15 mouse cellular contexts compared by ENCODE assay signal in genomic region chr9:105214434-105214833, GRCm38 (mm10).
DNase-seq lines count a peak whose midpoint lies in the region; ATAC-seq and TF ChIP-seq lines count a peak whose summit lies in the region.
"Had no signal": no experiment of that assay in that cellular context is flagged by ENCODE, and none has a peak within 500 bp of the region (broad histone marks: within the 10 kb centered on the region; RNA-seq: fewer than 3 reads in every experiment).

No protein-coding gene starts in this region.

- intact Hi-C loops in left cerebral cortex, postnatal 4 days (cut with DNase I), result no loop called here

- no peaks in the 10 kb centered on the region for H3K4me1 ChIP-seq in hindbrain, embryonic 11.5 days (replicated peaks; ENCODE audit: control insufficient read depth, insufficient read depth, low read length)
- no peaks in the 10 kb centered on the region for H3K4me1 ChIP-seq in hindbrain, embryonic 12.5 days
- no peaks in the 10 kb centered on the region for H3K4me1 ChIP-seq in midbrain, postnatal 0 days (ENCODE audit: insufficient read depth, low read length)
- H3K4me1 ChIP-seq in midbrain, embryonic 10.5 days, result no peaks in the 10 kb centered on the region
- H3K4me1 ChIP-seq in embryonic fibroblast, embryonic 13.5 days (ENCODE audit: control insufficient read depth, insufficient read depth, low read length), result no peaks in the 10 kb centered on the region
- H3K4me1 ChIP-seq: liver, embryonic 13.5 days; neural tube, embryonic 12.5 days had no signal

- H3K9ac ChIP-seq in hindbrain, embryonic 11.5 days (ENCODE audit: low read depth, low read length), result no peak overlapping the region
- H3K9ac ChIP-seq in hindbrain, embryonic 12.5 days, result no peak overlapping the region
- no peak overlapping the region for H3K9ac ChIP-seq in midbrain, postnatal 0 days (replicated peaks; ENCODE audit: low read length, poor library complexity, severe bottlenecking)
- H3K9ac ChIP-seq: liver, embryonic 13.5 days; neural tube, embryonic 12.5 days had no signal

- TF ChIP-seq POLR2A in embryonic fibroblast, embryonic 13.5 days (IDR thresholded peaks at IDR 0.05; ENCODE audit: low read depth, low read length), result no peak

- no peak overlapping the region for H3K4me2 ChIP-seq in hindbrain, embryonic 11.5 days (replicated peaks; ENCODE audit: low read depth, low read length)
- no peak overlapping the region for H3K4me2 ChIP-seq in hindbrain, embryonic 12.5 days (replicated peaks)
- no peak overlapping the region for H3K4me2 ChIP-seq in midbrain, postnatal 0 days (ENCODE audit: low read depth, low read length, poor library complexity, severe bottlenecking)
- H3K4me2 ChIP-seq: liver, embryonic 13.5 days; neural tube, embryonic 12.5 days had no signal

- no peak overlapping the region for H3K4me3 ChIP-seq in hindbrain, embryonic 11.5 days (ENCODE audit: low read depth, low read length)
- no peak overlapping the region for H3K4me3 ChIP-seq in hindbrain, embryonic 12.5 days
- no peak overlapping the region for H3K4me3 ChIP-seq in midbrain, postnatal 0 days (ENCODE audit: low read depth, low read length)
- no peak overlapping the region for H3K4me3 ChIP-seq in midbrain, embryonic 10.5 days
- H3K4me3 ChIP-seq in embryonic fibroblast, embryonic 13.5 days (ENCODE audit: insufficient read depth, low read length), result no peak overlapping the region
- H3K4me3 ChIP-seq: liver, embryonic 13.5 days; neural tube, embryonic 12.5 days had no signal

- H3K36me3 ChIP-seq in hindbrain, embryonic 11.5 days (ENCODE audit: control insufficient read depth, insufficient read depth, low read length), result no peaks in the 10 kb centered on the region
- H3K36me3 ChIP-seq in hindbrain, embryonic 12.5 days, result no peaks in the 10 kb centered on the region
- no peaks in the 10 kb centered on the region for H3K36me3 ChIP-seq in midbrain, postnatal 0 days (ENCODE audit: insufficient read depth, low read length)
- H3K36me3 ChIP-seq in midbrain, embryonic 10.5 days, result no peaks in the 10 kb centered on the region
- H3K36me3 ChIP-seq: liver, embryonic 13.5 days; neural tube, embryonic 12.5 days had no signal

- peak; percentile 66 for TF ChIP-seq CTCF in midbrain, postnatal 0 days (IDR thresholded peaks at IDR 0.05)
- peak; percentile 16; the same call in 1 of the 2 replicates for TF ChIP-seq CTCF in embryonic fibroblast, embryonic 13.5 days (IDR thresholded peaks at IDR 0.05; ENCODE audit: borderline replicate concordance, insufficient read depth, low read length)

- H3K9me3 ChIP-seq in hindbrain, embryonic 11.5 days (ENCODE audit: control insufficient read depth, low read length), result no peaks in the 10 kb centered on the region
- H3K9me3 ChIP-seq in hindbrain, embryonic 12.5 days (replicated peaks), result no peaks in the 10 kb centered on the region
- H3K9me3 ChIP-seq in midbrain, postnatal 0 days (ENCODE audit: low read length), result no peaks in the 10 kb centered on the region
- H3K9me3 ChIP-seq in midbrain, embryonic 10.5 days (replicated peaks), result no peaks in the 10 kb centered on the region
- H3K9me3 ChIP-seq: neural tube, embryonic 12.5 days had no signal

- no peak for ATAC-seq in hindbrain, embryonic 11.5 days (ENCODE audit: low FRiP score)
- ATAC-seq in hindbrain, embryonic 12.5 days (ENCODE audit: low FRiP score), result no peak
- ATAC-seq in midbrain, postnatal 0 days (ENCODE audit: low FRiP score), result no peak
- ATAC-seq: forebrain, embryonic 16.5 days had no signal

- no peaks in the 10 kb centered on the region for H3K27me3 ChIP-seq in hindbrain, embryonic 11.5 days (ENCODE audit: control insufficient read depth, insufficient read depth, low read length)
- no peaks in the 10 kb centered on the region for H3K27me3 ChIP-seq in hindbrain, embryonic 12.5 days
- no peaks in the 10 kb centered on the region for H3K27me3 ChIP-seq in midbrain, postnatal 0 days (ENCODE audit: insufficient read depth, low read length)
- H3K27me3 ChIP-seq in midbrain, embryonic 10.5 days (ENCODE audit: low read depth, poor library complexity, severe bottlenecking), result no peaks in the 10 kb centered on the region
- H3K27me3 ChIP-seq: liver, embryonic 13.5 days; neural tube, embryonic 12.5 days had no signal

- H3K27ac ChIP-seq in hindbrain, embryonic 11.5 days (ENCODE audit: low read depth, low read length), result no peak overlapping the region
- H3K27ac ChIP-seq in hindbrain, embryonic 12.5 days, result no peak overlapping the region
- no peak overlapping the region for H3K27ac ChIP-seq in midbrain, postnatal 0 days (ENCODE audit: low read depth, low read length)
- H3K27ac ChIP-seq in midbrain, embryonic 10.5 days (replicated peaks), result no peak overlapping the region
- no peak overlapping the region for H3K27ac ChIP-seq in embryonic fibroblast, embryonic 13.5 days (ENCODE audit: insufficient read depth, low read length)
- H3K27ac ChIP-seq: liver, embryonic 13.5 days; neural tube, embryonic 12.5 days had no signal

- 60% methylated on average over 4 of the region's 4 CpGs for WGBS in hindbrain, embryonic 11.5 days
- WGBS in hindbrain, embryonic 12.5 days, result 59% methylated on average over 4 of the region's 4 CpGs
- WGBS in midbrain, postnatal 0 days, result 56% methylated on average over 4 of the region's 4 CpGs
- WGBS in midbrain, embryonic 10.5 days, result 61% methylated on average over 4 of the region's 4 CpGs

- peak; percentile 1 for DNase-seq in hindbrain, embryonic 11.5 days (ENCODE audit: low spot score)
- DNase-seq in midbrain, postnatal 0 days (ENCODE audit: low spot score), result peak; percentile 31
- DNase-seq in midbrain, embryonic 10.5 days (ENCODE audit: low spot score), result no peak
- DNase-seq in left cerebral cortex, postnatal 4 days, result peak; percentile 4
- no peak for DNase-seq in gastrocnemius, adult 18-20 months (ENCODE audit: low spot score)
- DNase-seq in adrenal gland, postnatal 10 days, result no peak
- DNase-seq: adrenal gland, postnatal 36 days; cerebellum, adult 18-20 months; heart, postnatal 14 days; kidney, adult 11 months; liver, embryonic 13.5 days had no signal

Comparison
In these comparisons a context has a peak if more than half of its experiments do, and no peak if none do; other contexts are left out.
1. DNase-seq: peak in hindbrain, embryonic 11.5 days (single experiment), midbrain, postnatal 0 days (single experiment) and left cerebral cortex, postnatal 4 days (single experiment); none in midbrain, embryonic 10.5 days (single experiment), gastrocnemius, adult 18-20 months (single experiment) and adrenal gland, postnatal 10 days (single experiment).